In the genomic region with DNA sequence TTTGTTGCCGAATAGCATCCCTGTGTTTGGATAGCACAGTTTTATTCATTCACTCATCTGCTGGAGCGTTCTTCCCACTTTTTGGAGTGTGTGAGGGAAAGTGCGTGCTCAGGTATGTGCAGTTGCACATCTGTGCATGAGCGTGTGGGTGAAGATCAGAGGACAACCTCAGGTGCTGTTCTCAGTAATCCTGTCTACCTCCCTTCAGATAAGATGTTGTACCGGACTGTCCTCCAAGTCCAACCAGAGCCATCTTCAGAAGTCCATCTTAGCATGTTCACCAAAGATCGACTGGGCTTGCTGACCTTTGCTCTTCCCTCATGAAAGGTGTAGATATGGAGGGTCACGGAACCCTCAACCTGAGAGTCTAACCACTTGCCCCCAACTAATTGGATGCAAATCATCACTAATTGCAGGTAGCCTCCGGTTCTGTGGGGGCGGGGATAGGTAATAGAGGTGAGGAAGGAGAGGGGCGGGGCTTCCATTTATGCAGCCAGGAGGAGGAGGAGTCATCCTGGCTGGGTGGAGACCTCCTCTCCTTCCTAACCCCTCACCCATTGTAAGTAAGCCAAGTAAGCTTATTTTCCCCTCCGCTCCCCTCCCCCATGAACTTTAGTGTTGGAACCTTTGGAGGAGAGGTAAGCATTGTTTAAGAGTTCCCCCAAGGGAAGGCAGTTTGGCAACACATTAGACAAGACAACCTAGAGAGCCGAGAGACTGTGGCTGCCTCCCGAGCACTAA, we compare ENCODE assay signal across 9 mouse cellular contexts. TPM values are rescaled to one million over a fixed set of nuclear protein-coding genes. Genes with fewer than 3 reads are reported as not detected.
DNase-seq lines count a peak whose midpoint lies in the region; ATAC-seq lines count a peak whose summit lies in the region.
"Had no signal": no experiment of that assay in that cellular context is flagged by ENCODE, and none has a peak within 500 bp of the region (broad histone marks: within the 10 kb centered on the region; RNA-seq: fewer than 3 reads in every experiment).

No protein-coding gene starts in this region.

- intact Hi-C loops in left cerebral cortex, postnatal 14 days (cut with DNase I) = no loop called here

- H3K4me2 ChIP-seq in heart, embryonic 12.5 days = peak overlapping the region; percentile 74
- H3K4me2 ChIP-seq in hindbrain, embryonic 13.5 days = peak overlapping the region; percentile 53
- peak overlapping the region; percentile 37 for H3K4me2 ChIP-seq in midbrain, embryonic 11.5 days

- no peaks in the 10 kb centered on the region for H3K36me3 ChIP-seq in heart, embryonic 12.5 days
- no peaks in the 10 kb centered on the region for H3K36me3 ChIP-seq in hindbrain, embryonic 13.5 days
- H3K36me3 ChIP-seq in midbrain, embryonic 11.5 days (ENCODE audit: control insufficient read depth, insufficient read depth, low read length) = no peaks in the 10 kb centered on the region

- 18% methylated on average over 13 of the region's 13 CpGs for WGBS in heart, embryonic 12.5 days
- 35% methylated on average over 13 of the region's 13 CpGs for WGBS in hindbrain, embryonic 13.5 days
- WGBS in midbrain, embryonic 11.5 days = 31% methylated on average over 13 of the region's 13 CpGs

- no peak for ATAC-seq in heart, embryonic 12.5 days (ENCODE audit: insufficient number of reproducible peaks, low FRiP score)
- 0 out of 2 replicates have a peak, but pooled peaks have one; percentile 28 for ATAC-seq in hindbrain, embryonic 13.5 days (ENCODE audit: low FRiP score)
- no peak for ATAC-seq in midbrain, embryonic 11.5 days (ENCODE audit: low FRiP score)

- H3K27ac ChIP-seq in heart, embryonic 12.5 days (ENCODE audit: poor library complexity, severe bottlenecking) = no peak overlapping the region
- H3K27ac ChIP-seq in hindbrain, embryonic 13.5 days = no peak overlapping the region
- H3K27ac ChIP-seq in midbrain, embryonic 11.5 days (ENCODE audit: low read depth, low read length) = no peak overlapping the region

- no peaks in the 10 kb centered on the region; the same call in 1 of the 2 replicates for H3K27me3 ChIP-seq in heart, embryonic 12.5 days (replicated peaks)
- peaks cover 7% of the 10 kb centered on the region; the same call in 1 of the 2 replicates for H3K27me3 ChIP-seq in hindbrain, embryonic 13.5 days
- no peaks in the 10 kb centered on the region for H3K27me3 ChIP-seq in midbrain, embryonic 11.5 days (ENCODE audit: control insufficient read depth, insufficient read depth, low read length)

- peaks cover 8% of the 10 kb centered on the region for H3K4me1 ChIP-seq in heart, embryonic 12.5 days (replicated peaks)
- peaks cover 9% of the 10 kb centered on the region; the same call in 1 of the 2 replicates for H3K4me1 ChIP-seq in hindbrain, embryonic 13.5 days (replicated peaks)
- no peaks in the 10 kb centered on the region for H3K4me1 ChIP-seq in midbrain, embryonic 11.5 days (ENCODE audit: control insufficient read depth, insufficient read depth, low read length)

- H3K9me3 ChIP-seq in heart, embryonic 12.5 days (replicated peaks) = 0 out of 2 replicates have a peak, but pooled peaks cover 5% of the 10 kb centered on the region
- H3K9me3 ChIP-seq in hindbrain, embryonic 13.5 days = peaks cover 5% of the 10 kb centered on the region; the same call in 1 of the 2 replicates
- no peaks in the 10 kb centered on the region; the same call in 1 of the 2 replicates for H3K9me3 ChIP-seq in midbrain, embryonic 11.5 days (ENCODE audit: control insufficient read depth, low read length)

- peak overlapping the region; percentile 68; the same call in 1 of the 2 replicates for H3K9ac ChIP-seq in heart, embryonic 12.5 days
- peak overlapping the region; percentile 35 for H3K9ac ChIP-seq in hindbrain, embryonic 13.5 days
- no peak overlapping the region for H3K9ac ChIP-seq in midbrain, embryonic 11.5 days (ENCODE audit: low read length)

- DNase-seq in heart, postnatal 4 days = no peak
- peak; percentile 5 for DNase-seq in Muller cell, postnatal 12 days (ENCODE audit: inconsistent ontology term)
- peak; percentile 85 for DNase-seq in midbrain, embryonic 11.5 days (ENCODE audit: low spot score, missing footprints)
- DNase-seq in urinary bladder, postnatal 36 days (ENCODE audit: low spot score in 2 of 2) = no peak
- DNase-seq in right cerebral cortex, adult 18-20 months = no peak
- no peak for DNase-seq in left cerebral cortex, postnatal 14 days (ENCODE audit: low spot score in 2 of 2)

- H3K4me3 ChIP-seq in heart, embryonic 12.5 days = peak overlapping the region; percentile 43
- H3K4me3 ChIP-seq in hindbrain, embryonic 13.5 days = peak overlapping the region; percentile 28
- peak overlapping the region; percentile 18 for H3K4me3 ChIP-seq in midbrain, embryonic 11.5 days (ENCODE audit: low read depth, low read length)

RNA-seq across cellular contexts. Expression of a gene that starts 21.9 kb away (rescaled TPM):
- polyA plus RNA-seq in heart, embryonic 12.5 days (2016; fragmentation: Nextera tagmentation; extraction: Ambion mirVana) = not detected in 2 replicates
- total RNA-seq in heart, postnatal 4 days (2021) = not detected
- not detected in 2 replicates for polyA plus RNA-seq in hindbrain, embryonic 13.5 days (2015; fragmentation: Nextera tagmentation; extraction: Ambion mirVana)
- polyA plus RNA-seq in midbrain, embryonic 11.5 days (2014; fragmentation: Nextera tagmentation; extraction: Ambion mirVana) = not detected in 2 replicates
- not detected for total RNA-seq in left cerebral cortex, postnatal 14 days (2021)
- total RNA-seq: MEL had no signal

RNA-seq across cellular contexts. Expression of a gene that starts 27.8 kb away (rescaled TPM):
- polyA plus RNA-seq in heart, embryonic 12.5 days (2016; fragmentation: Nextera tagmentation; extraction: Ambion mirVana) = 0.40 and 0.49 TPM in 2 replicates
- under 1 TPM; 0.55 to 0.63 TPM for total RNA-seq in heart, postnatal 4 days (2021)
- 0.12 and 0.16 TPM in 2 replicates for polyA plus RNA-seq in hindbrain, embryonic 13.5 days (2015; fragmentation: Nextera tagmentation; extraction: Ambion mirVana)
- 0.74 and 0.94 TPM in 2 replicates for polyA plus RNA-seq in midbrain, embryonic 11.5 days (2014; fragmentation: Nextera tagmentation; extraction: Ambion mirVana)
- under 1 TPM; 0.70 to 0.99 TPM for total RNA-seq in left cerebral cortex, postnatal 14 days (2021)
- total RNA-seq: MEL had no signal

RNA-seq across cellular contexts. Expression of a gene that starts 33.8 kb away (rescaled TPM):
- polyA plus RNA-seq in heart, embryonic 12.5 days (2016; fragmentation: Nextera tagmentation; extraction: Ambion mirVana) = not detected in 2 replicates
- not detected for total RNA-seq in heart, postnatal 4 days (2021)
- not detected in 2 replicates for polyA plus RNA-seq in hindbrain, embryonic 13.5 days (2015; fragmentation: Nextera tagmentation; extraction: Ambion mirVana)
- not detected in 2 replicates for polyA plus RNA-seq in midbrain, embryonic 11.5 days (2014; fragmentation: Nextera tagmentation; extraction: Ambion mirVana)
- not detected for total RNA-seq in left cerebral cortex, postnatal 14 days (2021)
- total RNA-seq: MEL had no signal

Comparison
In these comparisons a context has a peak if more than half of its experiments do, and no peak if none do; other contexts are left out.
1. DNase-seq: peak in Muller cell, postnatal 12 days (single experiment) and midbrain, embryonic 11.5 days (single experiment); none in heart, postnatal 4 days (single experiment), urinary bladder, postnatal 36 days (0 of 2), right cerebral cortex, adult 18-20 months (single experiment) and left cerebral cortex, postnatal 14 days (0 of 2).
2. Peak in every context shown above with its lines, with median percentiles within 50 percentile points of each other: H3K4me2 ChIP-seq and H3K4me3 ChIP-seq.